Mouse (Mus musculus) testis, adult 2 months (tissue): ENCODE data around the gene Asap3. TPM values are rescaled to one million over a fixed set of nuclear protein-coding genes. Genes with fewer than 3 reads are reported as not detected.

Experiments
- H3K27ac ChIP-seq: fragments of 200-500 bp; 2 replicates; pipeline ENCODE4 v1.5.1; 2012; ENCODE audit warnings: low read depth, low read length; ENCODE audit not compliant: control insufficient read depth, insufficient read depth
- H3K27me3 ChIP-seq: fragments of 200-500 bp; 2 replicates; pipeline ENCODE4 v1.6.1; 2012; ENCODE audit warnings: mild to moderate bottlenecking, low read length, moderate library complexity; ENCODE audit not compliant: control insufficient read depth, insufficient read depth
- H3K36me3 ChIP-seq: fragments of 200-500 bp; 2 replicates; pipeline ENCODE4 v1.6.1; 2012; ENCODE audit warnings: mild to moderate bottlenecking, low read length; ENCODE audit not compliant: control insufficient read depth, insufficient read depth
- H3K4me1 ChIP-seq: fragments of 200-500 bp; 2 replicates; pipeline ENCODE4 v1.6.1; 2012; ENCODE audit warnings: low read length; ENCODE audit not compliant: control insufficient read depth, insufficient read depth
- H3K4me3 ChIP-seq: fragments of 200-500 bp; 2 replicates; pipeline ENCODE4 v1.5.1; 2012; ENCODE audit warnings: low read depth, mild to moderate bottlenecking, low read length, moderate library complexity, mixed read lengths; ENCODE audit not compliant: control insufficient read depth
- CTCF ChIP-seq: fragments of 200-500 bp; IDR thresholded peaks from 2 replicates; pipeline ENCODE4 v1.5.1; 2012; ENCODE audit warnings: low read depth, mild to moderate bottlenecking, inconsistent platforms, low read length, moderate library complexity; ENCODE audit not compliant: control insufficient read depth, insufficient read depth, insufficient replicate concordance
- POLR2A ChIP-seq: fragments of 200-500 bp; IDR thresholded peaks from 2 replicates; pipeline ENCODE4 v1.6.1; 2012; ENCODE audit warnings: low read depth, mild to moderate bottlenecking, inconsistent platforms, low read length, moderate library complexity; ENCODE audit not compliant: control insufficient read depth
- polyA plus RNA-seq: library from polyadenylated mRNA; depleted of rRNA; stranded (reverse); fragments of >200 nt; gene quantifications from 2 replicates; pipeline ENCODE4 v1.2.3, GENCODE M21; 2012

Gene Asap3
- polyA plus RNA-seq, 1 experiment, result 4.1 TPM

GRCm38 (mm10) chr4:136247729-136248463 is 41.7 kb downstream of the Asap3 start, which contains the start of gene Tcea3:
Gene Tcea3, plus strand, starts transcription at chr4:136247729.
- Histone ChIP-seq H3K4me1 (peaks cover 20% of the 10 kb centered on the region), H3K4me3 (peak within 1 kb of the TSS; percentile 77), H3K36me3 (no peaks in the 10 kb centered on the region), H3K27me3 (no peaks in the 10 kb centered on the region; the same call in 1 of the 2 replicates), H3K27ac (no peak within 1 kb of the TSS)
- no peak for TF ChIP-seq CTCF
- TF ChIP-seq POLR2A, result no peak

- Histone ChIP-seq H3K36me3 (no peaks in the 10 kb centered on the region), H3K4me1 (peaks cover 20% of the 10 kb centered on the region), H3K4me3 (peak overlapping the region; percentile 77), H3K27me3 (no peaks in the 10 kb centered on the region; the same call in 1 of the 2 replicates), H3K27ac (no peak overlapping the region)
- TF ChIP-seq POLR2A (no peak), CTCF (no peak)
Observed at GRCm38 (mm10) chr4:136248464-136249331, 42.5 kb downstream of the Asap3 start.

GRCm38 (mm10) chr4:136249332-136249647 is 43.1 kb downstream of the Asap3 start:
- no peak for TF ChIP-seq CTCF
- TF ChIP-seq POLR2A, result no peak
- no peak overlapping the region for H3K4me3 ChIP-seq
- peaks cover 20% of the 10 kb centered on the region for H3K4me1 ChIP-seq
- no peak overlapping the region for H3K27ac ChIP-seq
- no peaks in the 10 kb centered on the region; the same call in 1 of the 2 replicates for H3K27me3 ChIP-seq
- H3K36me3 ChIP-seq, result no peaks in the 10 kb centered on the region

- no peaks in the 10 kb centered on the region; the same call in 1 of the 2 replicates for H3K27me3 ChIP-seq
- no peak for TF ChIP-seq POLR2A
- no peak for TF ChIP-seq CTCF
Observed at GRCm38 (mm10) chr4:136249780-136250179, 43.6 kb downstream of the Asap3 start.

GRCm38 (mm10) chr4:136255919-136256318 is 49.8 kb downstream of the Asap3 start:
- Histone ChIP-seq H3K36me3 (no peaks in the 10 kb centered on the region), H3K27me3 (no peaks in the 10 kb centered on the region), H3K4me3 (no peak overlapping the region), H3K27ac (no peak overlapping the region), H3K4me1 (no peaks in the 10 kb centered on the region)
- TF ChIP-seq CTCF, result no peak
- TF ChIP-seq POLR2A, result no peak

More at GRCm38 (mm10) chr4:136249780-136250179, 43.6 kb downstream of the Asap3 start:
- Histone ChIP-seq H3K36me3 (no peaks in the 10 kb centered on the region), H3K27ac (no peak overlapping the region), H3K4me3 (no peak overlapping the region), H3K4me1 (peaks cover 20% of the 10 kb centered on the region)

GRCm38 (mm10) chr4:136256696-136257095 is 50.5 kb downstream of the Asap3 start:
- TF ChIP-seq CTCF (no peak), POLR2A (no peak)
- H3K4me3 ChIP-seq, result no peak overlapping the region
- no peaks in the 10 kb centered on the region for H3K36me3 ChIP-seq
- no peaks in the 10 kb centered on the region for H3K4me1 ChIP-seq
- H3K27me3 ChIP-seq, result no peaks in the 10 kb centered on the region
- no peak overlapping the region for H3K27ac ChIP-seq

GRCm38 (mm10) chr4:136259916-136260315 is 53.8 kb downstream of the Asap3 start:
- Histone ChIP-seq H3K4me1 (no peaks in the 10 kb centered on the region), H3K4me3 (no peak overlapping the region), H3K27ac (no peak overlapping the region), H3K27me3 (no peaks in the 10 kb centered on the region), H3K36me3 (no peaks in the 10 kb centered on the region)
- no peak for TF ChIP-seq CTCF
- no peak for TF ChIP-seq POLR2A
